Mouse (Mus musculus): ENCODE results near the gene Oaz1. TPM values are rescaled to one million over a fixed set of nuclear protein-coding genes. Genes with fewer than 3 reads are reported as not detected.
A peak's percentile ranks its signal among the peaks of the same experiment; 100 is the strongest.
"Not testable (repeated sequence)": the region's sequence is repeated elsewhere in the genome, so short reads cannot be mapped to it uniquely, and the experiment has no call there.

Gene Oaz1
- polyA plus RNA-seq, 1 experiment from 2014 or later: 1,564 TPM

DNA sequence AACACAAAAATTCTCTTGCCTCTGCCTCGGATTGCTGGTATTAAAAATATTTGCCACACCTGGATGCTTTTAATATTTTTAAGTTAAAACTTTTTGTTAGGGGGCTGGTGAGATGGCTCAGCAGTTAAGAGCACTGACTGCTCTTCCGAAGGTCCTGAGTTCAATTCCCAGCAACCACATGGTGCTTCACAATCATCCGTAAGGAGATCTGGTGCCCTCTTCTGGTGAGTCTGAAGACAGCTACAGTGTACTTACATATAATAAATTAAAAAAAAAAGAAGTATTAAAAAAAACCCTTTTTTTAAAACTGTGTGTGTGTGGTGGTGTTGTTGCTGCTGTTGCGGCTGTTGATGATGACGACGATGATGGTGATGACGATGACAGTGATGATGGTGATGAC lies 8.5 kb upstream of the Oaz1 start:
- H3K9me3 ChIP-seq; ATAC-seq (ENCODE audit: low FRiP score, low read depth); H3K27ac ChIP-seq (replicated peaks); H3K27me3 ChIP-seq; H3K4me1 ChIP-seq; H3K9ac ChIP-seq (replicated peaks); H3K4me3 ChIP-seq; H3K36me3 ChIP-seq; H3K4me2 ChIP-seq (replicated peaks): not testable (repeated sequence)
- WGBS: 81% methylated on average over 7 of the region's 7 CpGs

DNA sequence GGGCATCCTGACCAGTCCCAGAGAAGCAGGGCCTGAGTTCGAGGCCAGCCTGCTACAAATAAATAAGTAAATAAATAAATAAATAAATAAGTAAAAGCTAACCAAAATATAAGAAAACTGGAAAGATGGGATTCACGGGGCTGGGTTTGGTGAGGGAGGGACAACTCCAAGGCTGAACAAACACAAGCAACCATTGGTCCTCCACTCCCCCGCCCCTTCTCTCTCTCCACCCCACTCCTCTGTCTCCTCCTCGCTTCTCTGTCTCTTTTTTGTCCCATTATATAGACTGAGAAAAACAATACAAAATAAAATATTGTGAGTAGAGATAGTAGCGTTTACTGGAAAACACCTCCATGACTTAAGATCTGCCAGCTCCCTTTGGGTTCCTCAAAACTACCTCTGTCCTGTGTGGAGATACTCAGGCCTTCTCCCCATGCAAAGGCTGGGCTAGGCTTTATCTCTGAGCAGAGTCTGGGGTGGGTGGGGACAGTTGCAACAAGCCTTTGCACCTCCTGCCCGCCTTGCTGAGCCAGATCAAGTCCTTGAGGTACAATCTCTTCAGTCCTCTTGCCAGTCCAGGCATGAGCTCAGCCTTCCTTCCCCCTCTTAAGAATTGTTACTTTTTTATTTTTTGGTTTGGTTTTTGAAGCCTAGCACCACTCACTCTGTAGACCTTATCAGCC lies 7.7 kb upstream of the Oaz1 start:
- H3K27ac ChIP-seq (replicated peaks): no peak overlapping the region
- H3K4me3 ChIP-seq: no peak overlapping the region
- 56% methylated on average over 6 of the region's 6 CpGs for WGBS
- no peaks in the 10 kb centered on the region for H3K36me3 ChIP-seq
- H3K9ac ChIP-seq (replicated peaks): no peak overlapping the region
- H3K4me1 ChIP-seq: no peaks in the 10 kb centered on the region
- no peak for ATAC-seq (ENCODE audit: low FRiP score, low read depth)
- H3K27me3 ChIP-seq: no peaks in the 10 kb centered on the region
- no peak overlapping the region for H3K4me2 ChIP-seq (replicated peaks)
- H3K9me3 ChIP-seq: no peaks in the 10 kb centered on the region

- H3K4me3 ChIP-seq: no peak overlapping the region
- no peak overlapping the region for H3K27ac ChIP-seq (replicated peaks)
- H3K4me1 ChIP-seq: no peaks in the 10 kb centered on the region
- H3K27me3 ChIP-seq: no peaks in the 10 kb centered on the region
- no peaks in the 10 kb centered on the region for H3K36me3 ChIP-seq
- H3K9me3 ChIP-seq: no peaks in the 10 kb centered on the region
- H3K9ac ChIP-seq (replicated peaks): no peak overlapping the region
- no peak overlapping the region for H3K4me2 ChIP-seq (replicated peaks)
- no peak for ATAC-seq (ENCODE audit: low FRiP score, low read depth)
- 57% methylated on average over 3 of the region's 3 CpGs for WGBS
Measured at GRCm38 (mm10) chr10:80819406-80819805, 7.0 kb upstream of the Oaz1 start.

GRCm38 (mm10) chr10:80821991-80822390 lies 4.5 kb upstream of the Oaz1 start:
- H3K9me3 ChIP-seq: no peaks in the 10 kb centered on the region
- H3K4me2 ChIP-seq (replicated peaks): no peak overlapping the region
- H3K9ac ChIP-seq (replicated peaks): no peak overlapping the region
- no peaks in the 10 kb centered on the region for H3K36me3 ChIP-seq
- no peak overlapping the region for H3K27ac ChIP-seq (replicated peaks)
- no peaks in the 10 kb centered on the region for H3K27me3 ChIP-seq
- H3K4me1 ChIP-seq: 0 out of 2 replicates have a peak, but pooled peaks cover 4% of the 10 kb centered on the region
- H3K4me3 ChIP-seq: no peak overlapping the region
- WGBS: 38% methylated on average over 2 of the region's 2 CpGs
- no peak for ATAC-seq (ENCODE audit: low FRiP score, low read depth)

DNA sequence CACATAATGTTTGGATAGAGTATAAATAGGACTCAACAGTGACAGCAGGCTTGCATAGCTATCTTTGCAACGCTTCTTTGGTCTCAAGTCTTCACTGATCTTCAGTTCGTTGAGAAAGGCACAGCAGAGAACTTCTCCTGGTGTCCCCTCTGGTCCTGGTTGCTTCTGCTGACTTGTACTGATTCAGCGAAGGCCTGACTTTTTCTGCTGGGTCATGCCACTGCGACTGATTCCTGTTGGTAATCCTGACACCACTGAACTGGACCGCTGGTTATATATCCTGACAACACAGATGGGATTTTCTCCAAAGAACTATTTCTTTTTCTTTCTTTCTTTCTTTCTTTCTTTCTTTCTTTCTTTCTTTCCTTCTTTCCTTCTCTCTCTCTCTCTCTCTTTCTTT lies 3.9 kb upstream of the Oaz1 start:
- ATAC-seq (ENCODE audit: low FRiP score, low read depth): no peak
- Histone ChIP-seq H3K27me3 (no peaks in the 10 kb centered on the region), H3K4me2 (replicated peaks) (no peak overlapping the region), H3K4me3 (no peak overlapping the region), H3K4me1 (peaks cover 6% of the 10 kb centered on the region), H3K9ac (replicated peaks) (no peak overlapping the region), H3K9me3 (no peaks in the 10 kb centered on the region), H3K27ac (replicated peaks) (no peak overlapping the region), H3K36me3 (no peaks in the 10 kb centered on the region)
- WGBS: 86% methylated on average over 5 of the region's 5 CpGs

GRCm38 (mm10) chr10:80823316-80823715 lies 3.1 kb upstream of the Oaz1 start:
- no peak overlapping the region for H3K4me2 ChIP-seq (replicated peaks)
- 82% methylated on average over 1 of the region's 1 CpGs for WGBS

GRCm38 (mm10) chr10:80823847-80824643 lies 2.4 kb upstream of the Oaz1 start:
- ATAC-seq (ENCODE audit: low FRiP score, low read depth): no peak
- whole genome bisulfite sequencing: 76% methylated on average over 8 of the region's 8 CpGs
- H3K4me2 ChIP-seq (replicated peaks): no peak overlapping the region

More at GRCm38 (mm10) chr10:80823316-80823715, 3.1 kb upstream of the Oaz1 start:
- 0 out of 2 replicates have a peak, but pooled peaks cover 3% of the 10 kb centered on the region for H3K36me3 ChIP-seq
- no peaks in the 10 kb centered on the region for H3K9me3 ChIP-seq
- no peak overlapping the region for H3K27ac ChIP-seq (replicated peaks)
- peaks cover 13% of the 10 kb centered on the region for H3K4me1 ChIP-seq
- no peak overlapping the region for H3K9ac ChIP-seq (replicated peaks)
- ATAC-seq (ENCODE audit: low FRiP score, low read depth): no peak
- no peak overlapping the region for H3K4me3 ChIP-seq
- no peaks in the 10 kb centered on the region for H3K27me3 ChIP-seq

GRCm38 (mm10) chr10:80824827-80825226 lies 1.6 kb upstream of the Oaz1 start:
- 78% methylated on average over 2 of the region's 2 CpGs for WGBS
- no peak overlapping the region for H3K4me2 ChIP-seq (replicated peaks)
- no peak for ATAC-seq (ENCODE audit: low FRiP score, low read depth)
- H3K27ac ChIP-seq (replicated peaks): no peak overlapping the region
- no peaks in the 10 kb centered on the region for H3K27me3 ChIP-seq
- H3K36me3 ChIP-seq: peaks cover 16% of the 10 kb centered on the region
- H3K9ac ChIP-seq (replicated peaks): no peak overlapping the region
- peaks cover 24% of the 10 kb centered on the region for H3K4me1 ChIP-seq
- H3K9me3 ChIP-seq: no peaks in the 10 kb centered on the region
- H3K4me3 ChIP-seq: no peak overlapping the region

More at GRCm38 (mm10) chr10:80823847-80824643, 2.4 kb upstream of the Oaz1 start:
- no peak overlapping the region; the same call in 1 of the 2 replicates for H3K9ac ChIP-seq (replicated peaks)
- no peaks in the 10 kb centered on the region for H3K27me3 ChIP-seq
- no peaks in the 10 kb centered on the region for H3K9me3 ChIP-seq
- H3K27ac ChIP-seq (replicated peaks): no peak overlapping the region
- H3K36me3 ChIP-seq: peaks cover 8% of the 10 kb centered on the region
- H3K4me3 ChIP-seq: no peak overlapping the region
- peaks cover 16% of the 10 kb centered on the region for H3K4me1 ChIP-seq

DNA sequence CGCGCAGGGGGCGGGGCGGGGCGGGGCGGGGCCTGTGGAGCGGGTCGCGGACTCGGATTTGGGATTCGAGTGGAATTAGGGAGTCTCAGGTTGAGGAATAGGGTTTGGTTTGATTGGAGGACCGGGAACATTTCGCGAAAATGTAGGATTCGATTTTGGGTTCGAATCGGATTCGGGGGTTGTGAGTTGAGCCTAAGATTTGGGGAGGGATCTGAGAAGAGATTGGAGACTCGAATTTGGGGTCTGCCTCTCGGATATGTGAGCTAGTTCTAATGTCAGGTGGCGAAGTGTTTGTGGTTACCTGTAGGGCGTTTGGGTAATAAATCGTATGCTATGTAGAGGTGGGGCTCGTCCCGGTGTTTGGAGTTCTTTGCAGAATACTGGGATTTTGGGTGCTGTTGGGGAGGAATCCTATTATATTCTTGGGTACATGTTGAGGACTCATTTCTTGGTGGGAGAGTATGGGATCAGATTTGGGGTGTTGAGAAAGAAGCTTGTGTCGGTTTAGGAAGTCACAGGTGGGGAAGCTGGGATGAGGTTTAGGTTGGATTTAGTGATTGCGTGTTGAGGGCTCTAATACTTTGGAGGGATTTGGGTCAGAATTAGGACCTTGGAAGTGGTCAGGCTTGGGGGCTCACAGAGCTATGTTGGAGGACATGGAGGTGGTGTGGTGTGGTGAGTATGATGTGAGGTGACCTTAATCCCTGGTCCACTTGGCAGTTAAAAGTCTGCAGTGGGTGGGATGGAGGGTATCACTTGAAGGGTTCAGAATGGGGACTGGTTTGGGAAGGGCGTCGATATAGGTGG lies 810 bp downstream of the Oaz1 start:
- Histone ChIP-seq H3K4me3 (peak overlapping the region; percentile 90), H3K27me3 (no peaks in the 10 kb centered on the region), H3K9ac (replicated peaks) (peak overlapping the region; percentile 97), H3K4me2 (replicated peaks) (peak overlapping the region; percentile 98), H3K27ac (replicated peaks) (peak overlapping the region; percentile 91), H3K4me1 (peaks cover 41% of the 10 kb centered on the region), H3K36me3 (peaks cover 24% of the 10 kb centered on the region), H3K9me3 (no peaks in the 10 kb centered on the region)
- 9% methylated on average over 29 of the region's 29 CpGs for WGBS
- ATAC-seq (ENCODE audit: low FRiP score, low read depth): no peak

- 94% methylated on average over 10 of the region's 10 CpGs for WGBS
- peaks cover 46% of the 10 kb centered on the region for H3K4me1 ChIP-seq
- no peak overlapping the region for H3K27ac ChIP-seq (replicated peaks)
- H3K4me2 ChIP-seq (replicated peaks): peak overlapping the region; percentile 98
- H3K27me3 ChIP-seq: no peaks in the 10 kb centered on the region
- peaks cover 24% of the 10 kb centered on the region for H3K36me3 ChIP-seq
- H3K9ac ChIP-seq (replicated peaks): peak overlapping the region; percentile 97
- peak overlapping the region; percentile 90 for H3K4me3 ChIP-seq
- ATAC-seq (ENCODE audit: low FRiP score, low read depth): no peak
- no peaks in the 10 kb centered on the region for H3K9me3 ChIP-seq
Measured at GRCm38 (mm10) chr10:80827870-80828420, 1.5 kb downstream of the Oaz1 start.

GRCm38 (mm10) chr10:80828587-80828986 lies 2.1 kb downstream of the Oaz1 start:
- peak overlapping the region; percentile 98 for H3K4me2 ChIP-seq (replicated peaks)
- peaks cover 24% of the 10 kb centered on the region for H3K36me3 ChIP-seq
- H3K9ac ChIP-seq (replicated peaks): peak overlapping the region; percentile 97; the same call in 1 of the 2 replicates
- H3K4me3 ChIP-seq: peak overlapping the region; percentile 90
- ATAC-seq (ENCODE audit: low FRiP score, low read depth); H3K9me3 ChIP-seq; H3K27me3 ChIP-seq; H3K27ac ChIP-seq (replicated peaks): not testable (repeated sequence)
- peaks cover 49% of the 10 kb centered on the region for H3K4me1 ChIP-seq
- WGBS: 86% methylated on average over 9 of the region's 9 CpGs
